Mouse (Mus musculus) liver, embryonic 12.5 days (tissue): ENCODE measurements around the gene Txnip. TPM values are rescaled to one million over a fixed set of nuclear protein-coding genes. Genes with fewer than 3 reads are reported as not detected.

Experiments
- ATAC-seq: fragments of 200-750 bp; cut with Nextera tagmentation; 2 replicates; pipeline ENCODE4 v1.8.0; 2017; ENCODE audit warnings: moderate number of reproducible peaks, mild to moderate bottlenecking, moderate library complexity
- H3K27ac ChIP-seq: fragments of 300-500 bp; sonication (generic); 2 replicates; pipeline ENCODE4 v1.5.1; 2016; ENCODE audit warnings: mild to moderate bottlenecking
- H3K27me3 ChIP-seq: fragments of 300-500 bp; sonication (generic); replicated peaks from 2 replicates; pipeline ENCODE4 v1.6.1; 2016; ENCODE audit warnings: mild to moderate bottlenecking, moderate library complexity
- H3K36me3 ChIP-seq: fragments of 300-500 bp; sonication (generic); 2 replicates; pipeline ENCODE4 v1.6.1; 2016; ENCODE audit warnings: mild to moderate bottlenecking, moderate library complexity
- H3K4me1 ChIP-seq: fragments of 300-500 bp; sonication (generic); 2 replicates; pipeline ENCODE4 v1.6.1; 2016
- H3K4me2 ChIP-seq: fragments of 300-500 bp; sonication (generic); 2 replicates; pipeline ENCODE4 v1.6.1; 2016; ENCODE audit warnings: mild to moderate bottlenecking, moderate library complexity
- H3K4me3 ChIP-seq: fragments of 300-500 bp; sonication (generic); 2 replicates; pipeline ENCODE4 v1.5.1; 2016; ENCODE audit warnings: mild to moderate bottlenecking, moderate library complexity
- H3K9ac ChIP-seq: fragments of 300-500 bp; sonication (generic); 2 replicates; pipeline ENCODE4 v1.6.1; 2016; ENCODE audit warnings: mild to moderate bottlenecking, moderate library complexity
- H3K9me3 ChIP-seq: fragments of 300-500 bp; sonication (generic); replicated peaks from 2 replicates; pipeline ENCODE4 v1.6.1; 2016; ENCODE audit warnings: mild to moderate bottlenecking, moderate library complexity
- WGBS: fragments of 180-500 bp; shearing (Covaris S2); methylation state at CpG from one replicate; pipeline ENCODE4 v1.1.7; 2016; ENCODE audit not compliant: insufficient replicate concordance; 5-methylcytosine and 5-hydroxymethylcytosine counted together
- polyA plus RNA-seq: library from polyadenylated mRNA; unstranded; fragments of >200 nt; fragmentation: Nextera tagmentation; extraction: Ambion mirVana; gene quantifications from 2 replicates; pipeline ENCODE4 v1.2.1, GENCODE M21; 2016

The Txnip gene
- polyA plus RNA-seq, 1 experiment from 2014 or later = 29.9 TPM

GRCm38 (mm10) chr3:96561946-96562681 is 4.4 kb downstream of the Txnip start:
- Histone ChIP-seq H3K9me3 (no peaks in the 10 kb centered on the region), H3K27ac (peak overlapping the region; percentile 52), H3K4me2 (peak overlapping the region; percentile 5; the same call in 1 of the 2 replicates), H3K4me3 (no peak overlapping the region; the same call in 1 of the 2 replicates), H3K9ac (no peak overlapping the region), H3K27me3 (no peaks in the 10 kb centered on the region), H3K4me1 (peaks cover 69% of the 10 kb centered on the region), H3K36me3 (peaks cover 25% of the 10 kb centered on the region)
- no peak for ATAC-seq
- WGBS = 47% methylated on average over 10 of the region's 10 CpGs

DNA sequence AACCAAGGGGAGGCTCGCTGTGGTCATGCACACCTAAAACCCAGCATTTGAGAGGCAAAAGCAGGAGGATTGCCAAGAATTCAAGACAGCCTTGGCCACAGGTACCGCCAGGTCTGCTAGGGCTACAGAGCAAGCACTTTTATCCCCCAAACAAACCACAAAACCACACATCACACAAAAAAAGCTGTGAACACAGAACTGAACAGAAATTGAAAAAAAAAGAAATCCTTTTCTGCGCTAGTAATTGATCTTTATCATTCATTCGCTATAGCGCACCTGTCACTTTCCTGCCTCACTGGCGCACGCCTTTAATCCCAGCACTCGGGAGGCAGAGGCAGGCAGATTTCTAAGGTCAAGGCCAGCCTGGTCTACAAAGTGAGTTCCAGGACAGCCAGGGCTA is 5.5 kb downstream of the Txnip start:
- H3K4me1 ChIP-seq = peaks cover 72% of the 10 kb centered on the region

GRCm38 (mm10) chr3:96563911-96564632 is 6.3 kb downstream of the Txnip start:
- WGBS = 39% methylated on average over 10 of the region's 10 CpGs
- H3K9ac ChIP-seq = no peak overlapping the region; the same call in 1 of the 2 replicates
- H3K27me3 ChIP-seq = no peaks in the 10 kb centered on the region
- peaks cover 25% of the 10 kb centered on the region for H3K36me3 ChIP-seq
- peak overlapping the region; percentile 49 for H3K4me2 ChIP-seq
- H3K4me1 ChIP-seq = peaks cover 69% of the 10 kb centered on the region
- H3K9me3 ChIP-seq = no peaks in the 10 kb centered on the region
- H3K27ac ChIP-seq = peak overlapping the region; percentile 67
- ATAC-seq = peak; percentile 45
- no peak overlapping the region for H3K4me3 ChIP-seq

More for the DNA sequence above, 5.5 kb downstream of the Txnip start:
- Histone ChIP-seq H3K9ac (no peak overlapping the region), H3K4me2 (no peak overlapping the region), H3K36me3 (peaks cover 25% of the 10 kb centered on the region), H3K4me3 (no peak overlapping the region), H3K27ac (peak overlapping the region; percentile 37), H3K9me3 (no peaks in the 10 kb centered on the region), H3K27me3 (no peaks in the 10 kb centered on the region)
- no peak for ATAC-seq
- 67% methylated on average over 8 of the region's 8 CpGs for WGBS

DNA sequence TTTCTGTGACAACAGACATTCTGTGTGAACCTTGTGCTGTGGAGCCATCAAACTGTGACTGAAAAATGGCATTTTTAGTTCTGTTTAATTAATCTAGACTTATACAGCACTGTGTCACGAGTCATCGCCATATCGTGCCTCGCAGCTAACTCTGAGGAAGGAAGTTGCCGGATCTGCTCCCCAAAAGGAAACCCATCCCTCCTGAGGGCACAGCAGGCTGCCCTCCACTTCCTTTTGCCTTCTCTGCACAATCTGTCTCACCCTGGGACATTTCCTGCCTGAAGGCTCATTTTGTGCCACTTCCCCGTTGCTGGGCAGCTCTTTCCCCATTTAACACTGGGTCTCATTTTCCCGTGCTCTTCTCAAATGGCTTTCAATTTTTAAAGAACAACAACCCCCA is 6.9 kb downstream of the Txnip start:
- Histone ChIP-seq H3K9me3 (no peaks in the 10 kb centered on the region), H3K4me1 (peaks cover 65% of the 10 kb centered on the region), H3K9ac (peak overlapping the region; percentile 55; the same call in 1 of the 2 replicates), H3K27me3 (no peaks in the 10 kb centered on the region; the same call in 1 of the 2 replicates), H3K4me2 (peak overlapping the region; percentile 49), H3K4me3 (0 out of 2 replicates have a peak overlapping the region, but pooled peaks have one; percentile 18), H3K36me3 (peaks cover 19% of the 10 kb centered on the region), H3K27ac (peak overlapping the region; percentile 67)
- 21% methylated on average over 7 of the region's 7 CpGs for WGBS
- peak; percentile 36 for ATAC-seq

GRCm38 (mm10) chr3:96565105-96565504 is 7.3 kb downstream of the Txnip start:
- H3K9me3 ChIP-seq = no peaks in the 10 kb centered on the region
- H3K4me2 ChIP-seq = peak overlapping the region; percentile 49
- H3K27ac ChIP-seq = peak overlapping the region; percentile 59
- H3K27me3 ChIP-seq = no peaks in the 10 kb centered on the region; the same call in 1 of the 2 replicates
- H3K4me1 ChIP-seq = peaks cover 65% of the 10 kb centered on the region
- no peak for ATAC-seq
- peak overlapping the region; percentile 55; the same call in 1 of the 2 replicates for H3K9ac ChIP-seq
- H3K4me3 ChIP-seq = no peak overlapping the region
- WGBS = 56% methylated on average over 3 of the region's 3 CpGs
- H3K36me3 ChIP-seq = peaks cover 14% of the 10 kb centered on the region

GRCm38 (mm10) chr3:96566661-96567450 is 9.1 kb downstream of the Txnip start:
- no peak overlapping the region for H3K4me3 ChIP-seq
- H3K27me3 ChIP-seq = no peaks in the 10 kb centered on the region; the same call in 1 of the 2 replicates
- no peaks in the 10 kb centered on the region for H3K9me3 ChIP-seq
- WGBS = 66% methylated on average over 8 of the region's 8 CpGs
- H3K36me3 ChIP-seq = no peaks in the 10 kb centered on the region
- no peak for ATAC-seq
- H3K9ac ChIP-seq = no peak overlapping the region
- peaks cover 67% of the 10 kb centered on the region for H3K4me1 ChIP-seq
- H3K4me2 ChIP-seq = no peak overlapping the region
- no peak overlapping the region for H3K27ac ChIP-seq

DNA sequence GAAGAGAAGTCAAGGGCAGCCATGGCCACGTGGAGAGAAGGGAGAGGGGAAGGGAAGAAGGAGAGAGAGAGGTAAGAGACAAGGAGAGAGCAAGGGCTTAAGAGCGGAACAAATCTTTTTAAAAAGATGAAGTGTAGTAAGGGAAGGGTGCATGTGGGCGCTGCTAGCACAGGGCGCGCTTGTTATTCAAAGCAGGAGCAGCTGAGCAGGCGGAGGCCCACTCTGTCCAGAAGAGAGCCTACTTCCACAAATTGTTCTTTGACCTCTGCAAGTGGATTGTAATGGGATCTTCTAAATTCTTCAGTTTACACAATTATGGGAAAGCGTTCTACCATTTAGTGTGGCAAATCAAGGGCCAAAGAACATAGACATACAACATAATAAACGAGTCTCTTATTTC is 10.8 kb downstream of the Txnip start:
- WGBS = 70% methylated on average over 8 of the region's 8 CpGs
- no peak overlapping the region for H3K27ac ChIP-seq

GRCm38 (mm10) chr3:96569506-96569905 is 11.7 kb downstream of the Txnip start:
- H3K36me3 ChIP-seq = no peaks in the 10 kb centered on the region
- H3K27me3 ChIP-seq = no peaks in the 10 kb centered on the region; the same call in 1 of the 2 replicates
- WGBS = 87% methylated on average over 13 of the region's 13 CpGs
- no peak overlapping the region for H3K4me2 ChIP-seq
- no peak overlapping the region for H3K9ac ChIP-seq
- no peak overlapping the region for H3K27ac ChIP-seq
- H3K4me1 ChIP-seq = peaks cover 68% of the 10 kb centered on the region
- H3K9me3 ChIP-seq = no peaks in the 10 kb centered on the region
- no peak overlapping the region for H3K4me3 ChIP-seq
- no peak for ATAC-seq

More for the DNA sequence above, 10.8 kb downstream of the Txnip start:
- Histone ChIP-seq H3K4me3 (no peak overlapping the region), H3K4me2 (no peak overlapping the region), H3K36me3 (no peaks in the 10 kb centered on the region), H3K9ac (no peak overlapping the region), H3K9me3 (no peaks in the 10 kb centered on the region), H3K27me3 (no peaks in the 10 kb centered on the region; the same call in 1 of the 2 replicates), H3K4me1 (peaks cover 69% of the 10 kb centered on the region)
- no peak for ATAC-seq

DNA sequence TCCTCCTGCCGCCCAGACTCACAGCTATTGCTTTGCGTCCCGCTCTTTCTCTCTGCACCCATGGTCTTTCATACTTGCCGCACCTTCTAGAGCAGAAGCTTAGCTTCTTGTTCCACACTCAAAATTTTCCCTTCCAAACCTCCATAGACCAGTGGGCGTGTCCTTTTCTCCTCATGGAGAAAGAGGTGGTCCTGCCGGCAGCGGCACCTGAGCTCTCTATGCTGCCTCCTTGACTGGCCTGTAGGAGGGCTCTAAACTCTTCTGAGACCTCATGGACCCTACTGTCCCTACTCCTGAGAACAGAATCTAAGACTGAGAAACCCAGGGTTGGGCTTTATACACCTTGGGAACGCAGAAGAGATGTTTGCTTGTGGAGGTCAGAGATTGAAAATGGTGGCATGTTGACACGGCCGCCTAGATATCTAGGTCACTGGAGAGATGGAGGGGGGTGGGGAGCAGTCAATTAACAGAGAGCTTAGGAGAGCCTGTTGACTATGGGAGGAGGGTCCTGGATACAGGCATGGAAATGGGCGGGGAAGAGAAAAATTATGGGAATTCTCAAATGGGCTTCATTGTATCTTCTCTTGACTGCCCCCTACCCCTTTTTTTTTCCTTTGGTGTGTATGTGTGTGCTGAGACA is 12.3 kb downstream of the Txnip start:
- Histone ChIP-seq H3K36me3 (no peaks in the 10 kb centered on the region), H3K27me3 (no peaks in the 10 kb centered on the region; the same call in 1 of the 2 replicates), H3K4me1 (peaks cover 63% of the 10 kb centered on the region), H3K4me2 (no peak overlapping the region), H3K9ac (no peak overlapping the region), H3K9me3 (no peaks in the 10 kb centered on the region), H3K4me3 (no peak overlapping the region), H3K27ac (peak overlapping the region; percentile 37; the same call in 1 of the 2 replicates)
- 0 out of 2 replicates have a peak, but pooled peaks have one; percentile 32 for ATAC-seq
- 73% methylated on average over 11 of the region's 11 CpGs for WGBS

DNA sequence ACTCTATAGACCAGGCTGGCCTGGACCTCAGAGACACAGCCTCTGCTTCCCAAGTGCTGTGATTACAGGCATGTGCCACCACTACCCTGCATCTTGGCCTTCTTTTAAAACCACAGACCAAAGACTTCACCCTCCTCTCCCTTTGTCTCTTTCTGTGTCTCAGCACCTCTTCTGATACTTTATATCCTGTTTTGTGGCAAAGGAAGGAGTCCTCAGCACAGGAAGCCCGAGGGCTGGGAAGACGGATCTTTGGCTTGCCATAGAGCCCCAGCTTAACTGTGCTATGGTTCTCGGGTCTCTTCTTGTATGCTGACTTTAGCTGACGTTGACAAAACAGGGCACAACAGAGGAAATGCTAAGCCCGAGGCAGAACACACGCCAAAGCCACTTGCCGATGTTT is 12.9 kb downstream of the Txnip start:
- ATAC-seq = no peak
- Histone ChIP-seq H3K9me3 (no peaks in the 10 kb centered on the region), H3K27me3 (no peaks in the 10 kb centered on the region; the same call in 1 of the 2 replicates), H3K4me2 (no peak overlapping the region), H3K27ac (peak overlapping the region; percentile 37; the same call in 1 of the 2 replicates), H3K36me3 (no peaks in the 10 kb centered on the region), H3K9ac (no peak overlapping the region), H3K4me3 (no peak overlapping the region), H3K4me1 (peaks cover 63% of the 10 kb centered on the region)
- WGBS = 47% methylated on average over 7 of the region's 7 CpGs

- 48% methylated on average over 2 of the region's 2 CpGs for WGBS
- H3K4me1 ChIP-seq = peaks cover 63% of the 10 kb centered on the region
- no peaks in the 10 kb centered on the region; the same call in 1 of the 2 replicates for H3K27me3 ChIP-seq
- no peaks in the 10 kb centered on the region for H3K9me3 ChIP-seq
- no peak for ATAC-seq
- H3K9ac ChIP-seq = no peak overlapping the region
- H3K27ac ChIP-seq = no peak overlapping the region
- no peaks in the 10 kb centered on the region for H3K36me3 ChIP-seq
- no peak overlapping the region for H3K4me3 ChIP-seq
- H3K4me2 ChIP-seq = no peak overlapping the region
These were observed 13.6 kb downstream of the Txnip start for GRCm38 (mm10) chr3:96571336-96571735.
